Mouse (Mus musculus) kidney, embryonic 15.5 days (tissue): Measurements from ENCODE around the gene Abcc1. TPM values are rescaled to one million over a fixed set of nuclear protein-coding genes. Genes with fewer than 3 reads are reported as not detected.

Experiments
- ATAC-seq: fragments of 200-750 bp; cut with Nextera tagmentation; replicated peaks from 2 replicates; pipeline ENCODE4 v1.8.0; 2017; ENCODE audit warnings: moderate TSS enrichment; ENCODE audit not compliant: low FRiP score
- H3K27ac ChIP-seq: fragments of 300-500 bp; sonication (generic); 2 replicates; pipeline ENCODE4 v1.5.1; 2015; ENCODE audit warnings: mild to moderate bottlenecking, inconsistent platforms
- H3K27me3 ChIP-seq: fragments of 300-500 bp; sonication (generic); 2 replicates; pipeline ENCODE4 v1.6.1; 2015; ENCODE audit warnings: inconsistent platforms
- H3K36me3 ChIP-seq: fragments of 300-500 bp; sonication (generic); 2 replicates; pipeline ENCODE4 v1.6.1; 2015; ENCODE audit warnings: inconsistent platforms
- H3K4me1 ChIP-seq: fragments of 300-500 bp; sonication (generic); 2 replicates; pipeline ENCODE4 v1.6.1; 2015; ENCODE audit warnings: inconsistent platforms
- H3K4me2 ChIP-seq: fragments of 300-500 bp; sonication (generic); 2 replicates; pipeline ENCODE4 v1.6.1; 2015; ENCODE audit warnings: moderate library complexity, mild to moderate bottlenecking, inconsistent platforms
- H3K4me3 ChIP-seq: fragments of 300-500 bp; sonication (generic); replicated peaks from 2 replicates; pipeline ENCODE4 v1.5.1; 2015; ENCODE audit warnings: mild to moderate bottlenecking, inconsistent platforms
- H3K9ac ChIP-seq: fragments of 300-500 bp; sonication (generic); 2 replicates; pipeline ENCODE4 v1.6.1; 2015; ENCODE audit warnings: mild to moderate bottlenecking, inconsistent platforms
- H3K9me3 ChIP-seq: fragments of 300-500 bp; sonication (generic); replicated peaks from 2 replicates; pipeline ENCODE4 v1.6.1; 2016; ENCODE audit warnings: inconsistent platforms
- WGBS: fragments of 180-500 bp; shearing (Covaris S2); methylation state at CpG from one replicate; pipeline ENCODE4 v1.1.7; 2015; ENCODE audit warnings: mixed read lengths; 5-methylcytosine and 5-hydroxymethylcytosine counted together
- polyA plus RNA-seq: library from polyadenylated mRNA; unstranded; fragments of >200 nt; fragmentation: Nextera tagmentation; extraction: Ambion mirVana; gene quantifications from 2 replicates; pipeline ENCODE4 v1.2.1, GENCODE M21; 2015

Abcc1 gene
- polyA plus RNA-seq, 1 experiment from 2014 or later, result 13.5 TPM

GRCm38 (mm10) chr16:14447366-14447765 is 86.0 kb downstream of the Abcc1 start:
- Histone ChIP-seq H3K36me3 (peaks cover 53% of the 10 kb centered on the region), H3K4me2 (no peak overlapping the region), H3K4me3 (no peak overlapping the region), H3K9ac (no peak overlapping the region), H3K9me3 (no peaks in the 10 kb centered on the region), H3K27me3 (no peaks in the 10 kb centered on the region), H3K4me1 (0 out of 2 replicates have a peak, but pooled peaks cover 6% of the 10 kb centered on the region), H3K27ac (no peak overlapping the region)
- ATAC-seq, result no peak
- 96% methylated on average over 4 of the region's 4 CpGs for WGBS

- Histone ChIP-seq H3K36me3 (peaks cover 46% of the 10 kb centered on the region), H3K27ac (no peak overlapping the region), H3K9me3 (no peaks in the 10 kb centered on the region), H3K9ac (no peak overlapping the region), H3K4me3 (no peak overlapping the region), H3K4me1 (0 out of 2 replicates have a peak, but pooled peaks cover 6% of the 10 kb centered on the region), H3K4me2 (no peak overlapping the region), H3K27me3 (no peaks in the 10 kb centered on the region)
- ATAC-seq, result no peak
- WGBS, result 94% methylated on average over 8 of the region's 8 CpGs
Observed at GRCm38 (mm10) chr16:14448307-14448706, 86.9 kb downstream of the Abcc1 start.

GRCm38 (mm10) chr16:14449861-14450260 is 88.5 kb downstream of the Abcc1 start:
- Histone ChIP-seq H3K27ac (no peak overlapping the region), H3K4me3 (no peak overlapping the region), H3K4me1 (no peaks in the 10 kb centered on the region), H3K9ac (no peak overlapping the region), H3K9me3 (no peaks in the 10 kb centered on the region), H3K4me2 (no peak overlapping the region), H3K27me3 (no peaks in the 10 kb centered on the region), H3K36me3 (peaks cover 53% of the 10 kb centered on the region)
- no peak for ATAC-seq
- WGBS, result 86% methylated on average over 4 of the region's 4 CpGs

GRCm38 (mm10) chr16:14451374-14452046 is 90.2 kb downstream of the Abcc1 start:
- no peak overlapping the region for H3K9ac ChIP-seq
- H3K27ac ChIP-seq, result no peak overlapping the region
- H3K9me3 ChIP-seq, result no peaks in the 10 kb centered on the region
- H3K27me3 ChIP-seq, result no peaks in the 10 kb centered on the region
- peaks cover 49% of the 10 kb centered on the region for H3K36me3 ChIP-seq
- H3K4me1 ChIP-seq, result no peaks in the 10 kb centered on the region
- H3K4me2 ChIP-seq, result no peak overlapping the region
- 67% methylated on average over 5 of the region's 5 CpGs for WGBS
- H3K4me3 ChIP-seq, result no peak overlapping the region
- peak; percentile 65 for ATAC-seq

- no peak overlapping the region for H3K4me3 ChIP-seq
- H3K9ac ChIP-seq, result no peak overlapping the region
- no peak for ATAC-seq
- no peaks in the 10 kb centered on the region for H3K4me1 ChIP-seq
- H3K27ac ChIP-seq, result no peak overlapping the region
- H3K4me2 ChIP-seq, result no peak overlapping the region
- no peaks in the 10 kb centered on the region for H3K27me3 ChIP-seq
- H3K36me3 ChIP-seq, result peaks cover 78% of the 10 kb centered on the region
- 83% methylated on average over 2 of the region's 2 CpGs for WGBS
- no peaks in the 10 kb centered on the region for H3K9me3 ChIP-seq
Observed at GRCm38 (mm10) chr16:14462535-14462934, 101.2 kb downstream of the Abcc1 start.

GRCm38 (mm10) chr16:14465016-14465415 is 103.7 kb downstream of the Abcc1 start:
- no peak overlapping the region for H3K9ac ChIP-seq
- H3K27me3 ChIP-seq, result no peaks in the 10 kb centered on the region
- no peak for ATAC-seq
- 90% methylated on average over 6 of the region's 6 CpGs for WGBS
- no peaks in the 10 kb centered on the region for H3K4me1 ChIP-seq
- no peak overlapping the region for H3K27ac ChIP-seq
- no peak overlapping the region for H3K4me3 ChIP-seq
- no peak overlapping the region for H3K4me2 ChIP-seq
- H3K36me3 ChIP-seq, result peaks cover 83% of the 10 kb centered on the region
- H3K9me3 ChIP-seq, result no peaks in the 10 kb centered on the region

GRCm38 (mm10) chr16:14468351-14468750 is 107.0 kb downstream of the Abcc1 start:
- H3K36me3 ChIP-seq, result peaks cover 97% of the 10 kb centered on the region
- no peak overlapping the region for H3K9ac ChIP-seq
- 88% methylated on average over 2 of the region's 2 CpGs for WGBS
- ATAC-seq, result no peak
- H3K4me2 ChIP-seq, result no peak overlapping the region
- no peaks in the 10 kb centered on the region for H3K27me3 ChIP-seq
- H3K4me1 ChIP-seq, result no peaks in the 10 kb centered on the region
- no peaks in the 10 kb centered on the region for H3K9me3 ChIP-seq
- no peak overlapping the region for H3K4me3 ChIP-seq
- no peak overlapping the region for H3K27ac ChIP-seq

GRCm38 (mm10) chr16:14468841-14469240 is 107.5 kb downstream of the Abcc1 start:
- 88% methylated on average over 5 of the region's 5 CpGs for WGBS
- H3K27ac ChIP-seq, result no peak overlapping the region
- no peak overlapping the region for H3K9ac ChIP-seq
- H3K4me3 ChIP-seq, result no peak overlapping the region
- H3K9me3 ChIP-seq, result no peaks in the 10 kb centered on the region
- no peak for ATAC-seq
- H3K36me3 ChIP-seq, result peaks cover 99% of the 10 kb centered on the region
- no peaks in the 10 kb centered on the region for H3K27me3 ChIP-seq
- no peaks in the 10 kb centered on the region for H3K4me1 ChIP-seq
- no peak overlapping the region for H3K4me2 ChIP-seq

GRCm38 (mm10) chr16:14472171-14472570 is 110.8 kb downstream of the Abcc1 start:
- Histone ChIP-seq H3K27me3 (no peaks in the 10 kb centered on the region), H3K4me1 (no peaks in the 10 kb centered on the region), H3K4me2 (no peak overlapping the region), H3K9me3 (no peaks in the 10 kb centered on the region), H3K36me3 (peaks cover 79% of the 10 kb centered on the region), H3K4me3 (no peak overlapping the region), H3K9ac (no peak overlapping the region), H3K27ac (no peak overlapping the region)
- ATAC-seq, result no peak
- WGBS, result 88% methylated on average over 5 of the region's 5 CpGs

GRCm38 (mm10) chr16:14473686-14474085 is 112.3 kb downstream of the Abcc1 start:
- peaks cover 64% of the 10 kb centered on the region for H3K36me3 ChIP-seq
- 92% methylated on average over 7 of the region's 7 CpGs for WGBS
- H3K27me3 ChIP-seq, result no peaks in the 10 kb centered on the region
- ATAC-seq, result no peak
- no peak overlapping the region for H3K27ac ChIP-seq
- H3K4me1 ChIP-seq, result no peaks in the 10 kb centered on the region
- H3K9me3 ChIP-seq, result no peaks in the 10 kb centered on the region
- no peak overlapping the region for H3K9ac ChIP-seq
- no peak overlapping the region for H3K4me3 ChIP-seq
- no peak overlapping the region for H3K4me2 ChIP-seq

- H3K27ac ChIP-seq, result no peak overlapping the region
- WGBS, result 98% methylated on average over 2 of the region's 2 CpGs
Observed at GRCm38 (mm10) chr16:14475001-14475400, 113.6 kb downstream of the Abcc1 start.

GRCm38 (mm10) chr16:14476056-14476455 is 114.7 kb downstream of the Abcc1 start:
- 87% methylated on average over 8 of the region's 8 CpGs for WGBS

More at GRCm38 (mm10) chr16:14475001-14475400, 113.6 kb downstream of the Abcc1 start:
- Histone ChIP-seq H3K36me3 (peaks cover 52% of the 10 kb centered on the region), H3K9ac (no peak overlapping the region), H3K9me3 (no peaks in the 10 kb centered on the region), H3K4me1 (no peaks in the 10 kb centered on the region), H3K27me3 (no peaks in the 10 kb centered on the region), H3K4me3 (no peak overlapping the region), H3K4me2 (no peak overlapping the region)
- ATAC-seq, result no peak

More at GRCm38 (mm10) chr16:14476056-14476455, 114.7 kb downstream of the Abcc1 start:
- H3K27me3 ChIP-seq, result no peaks in the 10 kb centered on the region
- peaks cover 41% of the 10 kb centered on the region for H3K36me3 ChIP-seq
- no peak overlapping the region for H3K4me3 ChIP-seq
- H3K9me3 ChIP-seq, result no peaks in the 10 kb centered on the region
- H3K9ac ChIP-seq, result no peak overlapping the region
- H3K4me2 ChIP-seq, result no peak overlapping the region
- no peak overlapping the region for H3K27ac ChIP-seq
- no peak for ATAC-seq
- H3K4me1 ChIP-seq, result no peaks in the 10 kb centered on the region
